Mouse (Mus musculus): Measurements from ENCODE around the gene Hist1h4j. TPM values are rescaled to one million over a fixed set of nuclear protein-coding genes. Genes with fewer than 3 reads are reported as not detected.
"Not testable (repeated sequence)": the region's sequence is repeated elsewhere in the genome, so short reads cannot be mapped to it uniquely, and the experiment has no call there.

Hist1h4j gene
- polyA plus RNA-seq, 1 experiment, result not detected

GRCm38 (mm10) chr13:21718381-21719080 lies 16.3 kb upstream of the Hist1h4j start:
- H3K4me3 ChIP-seq (ENCODE audit: insufficient read depth, low read depth, low read length), result no peak overlapping the region
- peaks cover 7% of the 10 kb centered on the region; the same call in 1 of the 2 replicates for H3K4me1 ChIP-seq (ENCODE audit: control insufficient read depth, insufficient read depth, insufficient read length, low read length)
- H3K27ac ChIP-seq (replicated peaks; ENCODE audit: low read depth, low read length), result no peak overlapping the region

DNA sequence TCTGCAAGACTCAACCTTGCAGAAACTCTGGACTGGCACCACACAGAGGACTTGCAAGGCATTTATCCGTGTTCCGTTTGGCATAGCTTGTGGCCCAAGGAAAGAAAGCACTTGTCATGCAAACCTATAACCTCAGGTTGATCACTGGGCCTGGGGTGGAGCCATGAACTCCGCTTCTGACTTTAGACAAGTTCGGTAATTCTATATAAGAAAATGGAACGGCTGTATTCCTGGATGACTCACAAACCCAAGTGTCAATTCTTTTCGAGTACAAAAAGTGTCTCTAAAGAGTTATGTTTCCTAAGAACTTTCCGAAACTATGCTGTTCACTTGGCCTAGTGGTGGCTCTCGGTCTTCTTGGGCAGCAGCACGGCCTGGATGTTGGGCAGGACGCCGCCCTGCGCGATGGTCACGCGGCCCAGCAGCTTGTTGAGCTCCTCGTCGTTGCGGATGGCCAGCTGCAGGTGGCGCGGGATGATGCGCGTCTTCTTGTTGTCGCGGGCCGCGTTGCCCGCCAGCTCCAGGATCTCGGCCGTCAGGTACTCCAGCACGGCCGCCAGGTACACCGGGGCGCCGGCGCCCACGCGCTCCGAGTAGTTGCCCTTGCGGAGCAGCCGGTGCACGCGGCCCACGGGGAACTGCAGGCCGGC lies 13.6 kb upstream of the Hist1h4j start:
- H3K27ac ChIP-seq (replicated peaks; ENCODE audit: low read depth, low read length); H3K4me1 ChIP-seq (ENCODE audit: control insufficient read depth, insufficient read depth, insufficient read length, low read length): not testable (repeated sequence)
- peak overlapping the region; percentile 53 for H3K4me3 ChIP-seq (ENCODE audit: insufficient read depth, low read depth, low read length)

GRCm38 (mm10) chr13:21721757-21722372 lies 13.0 kb upstream of the Hist1h4j start, which contains the start of gene Hist1h2bm:
Hist1h2bm (plus strand) TSS chr13:21722044.
- peak within 1 kb of the TSS; percentile 55 for H3K4me3 ChIP-seq (ENCODE audit: insufficient read depth, low read depth, low read length)
- not testable (repeated sequence) for H3K4me1 ChIP-seq (ENCODE audit: control insufficient read depth, insufficient read depth, insufficient read length, low read length); H3K27ac ChIP-seq (replicated peaks; ENCODE audit: low read depth, low read length)

GRCm38 (mm10) chr13:21722373-21722925 lies 12.4 kb upstream of the Hist1h4j start:
- peak overlapping the region; percentile 55 for H3K4me3 ChIP-seq (ENCODE audit: insufficient read depth, low read depth, low read length)
- no peaks in the 10 kb centered on the region for H3K4me1 ChIP-seq (ENCODE audit: control insufficient read depth, insufficient read depth, insufficient read length, low read length)
- no peak overlapping the region for H3K27ac ChIP-seq (replicated peaks; ENCODE audit: low read depth, low read length)

GRCm38 (mm10) chr13:21722993-21723836 lies 11.6 kb upstream of the Hist1h4j start:
- Histone ChIP-seq H3K27ac (replicated peaks; ENCODE audit: low read depth, low read length) (no peak overlapping the region), H3K4me3 (ENCODE audit: insufficient read depth, low read depth, low read length) (no peak overlapping the region)

DNA sequence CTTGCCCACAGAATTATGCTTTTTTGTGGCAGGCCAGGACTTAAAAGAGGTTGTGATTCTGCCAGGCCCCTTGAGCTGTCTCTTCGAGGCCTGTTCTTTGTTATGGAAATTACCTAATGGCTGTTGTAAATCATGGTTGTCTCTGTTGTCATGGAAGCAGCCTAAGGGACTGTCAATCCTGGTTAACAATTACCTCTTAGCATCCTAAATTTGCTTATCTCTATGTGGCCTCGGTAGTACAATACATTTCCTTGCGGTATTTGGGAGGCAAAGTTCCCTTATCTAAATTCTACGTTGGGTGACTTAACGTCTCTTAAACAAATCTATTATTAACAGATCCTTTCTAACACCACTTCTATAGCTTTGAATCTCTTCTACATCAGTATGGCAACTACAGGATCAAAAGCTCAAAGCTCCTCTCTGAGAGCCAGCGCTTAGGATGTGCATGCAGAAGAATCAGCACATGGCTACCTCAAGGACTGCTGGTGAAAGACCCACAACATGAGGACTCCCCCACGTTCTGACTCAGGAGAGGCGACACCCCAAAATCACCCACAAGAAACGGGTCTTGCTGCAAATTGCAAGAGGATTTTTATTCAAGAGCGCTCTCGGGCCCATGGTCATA lies 6.8 kb upstream of the Hist1h4j start:
- H3K4me3 ChIP-seq (ENCODE audit: insufficient read depth, low read depth, low read length), result no peak overlapping the region
- H3K4me1 ChIP-seq (ENCODE audit: control insufficient read depth, insufficient read depth, insufficient read length, low read length), result no peaks in the 10 kb centered on the region
- H3K27ac ChIP-seq (replicated peaks; ENCODE audit: low read depth, low read length), result no peak overlapping the region

More at GRCm38 (mm10) chr13:21722993-21723836, 11.6 kb upstream of the Hist1h4j start:
- no peaks in the 10 kb centered on the region for H3K4me1 ChIP-seq (ENCODE audit: control insufficient read depth, insufficient read depth, insufficient read length, low read length)

DNA sequence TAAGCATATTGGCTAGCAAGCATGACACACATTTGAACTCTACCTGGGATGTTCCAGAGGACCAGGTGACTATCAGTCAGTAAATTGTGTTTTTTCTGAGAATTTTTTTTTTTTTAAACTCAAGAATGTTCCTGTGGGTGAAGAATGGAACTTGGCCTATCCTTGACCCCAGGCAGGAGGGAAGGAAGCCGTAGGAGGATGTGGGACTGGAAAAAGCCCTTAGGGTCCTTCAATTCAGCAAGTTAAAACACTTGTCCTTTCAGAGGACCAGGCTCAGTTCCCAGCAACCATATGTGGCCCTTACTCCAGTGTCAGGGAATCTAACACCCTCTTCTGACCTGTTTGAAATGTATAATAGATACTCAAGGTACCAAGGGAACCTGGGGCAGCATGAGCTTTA lies 5.3 kb upstream of the Hist1h4j start:
- Histone ChIP-seq H3K4me3 (ENCODE audit: insufficient read depth, low read depth, low read length) (no peak overlapping the region), H3K4me1 (ENCODE audit: control insufficient read depth, insufficient read depth, insufficient read length, low read length) (no peaks in the 10 kb centered on the region), H3K27ac (replicated peaks; ENCODE audit: low read depth, low read length) (no peak overlapping the region)

- Histone ChIP-seq H3K27ac (replicated peaks; ENCODE audit: low read depth, low read length) (no peak overlapping the region), H3K4me3 (ENCODE audit: insufficient read depth, low read depth, low read length) (no peak overlapping the region), H3K4me1 (ENCODE audit: control insufficient read depth, insufficient read depth, insufficient read length, low read length) (no peaks in the 10 kb centered on the region)
Measured at GRCm38 (mm10) chr13:21733466-21733865, 1.4 kb upstream of the Hist1h4j start.

GRCm38 (mm10) chr13:21734010-21734905 lies 606 bp upstream of the Hist1h4j start:
- H3K4me1 ChIP-seq (ENCODE audit: control insufficient read depth, insufficient read depth, insufficient read length, low read length), result no peaks in the 10 kb centered on the region
- H3K27ac ChIP-seq (replicated peaks; ENCODE audit: low read depth, low read length), result no peak overlapping the region
- peak overlapping the region; percentile 60 for H3K4me3 ChIP-seq (ENCODE audit: insufficient read depth, low read depth, low read length)

- Histone ChIP-seq H3K27ac (replicated peaks; ENCODE audit: low read depth, low read length) (no peak overlapping the region), H3K4me1 (ENCODE audit: control insufficient read depth, insufficient read depth, insufficient read length, low read length) (peaks cover 2% of the 10 kb centered on the region; the same call in 1 of the 2 replicates), H3K4me3 (ENCODE audit: insufficient read depth, low read depth, low read length) (no peak overlapping the region)
Measured at GRCm38 (mm10) chr13:21745006-21745405, 10.1 kb downstream of the Hist1h4j start.

GRCm38 (mm10) chr13:21749387-21750158 lies 14.7 kb downstream of the Hist1h4j start:
- no peak overlapping the region for H3K27ac ChIP-seq (replicated peaks; ENCODE audit: low read depth, low read length)
- peaks cover 2% of the 10 kb centered on the region for H3K4me1 ChIP-seq (ENCODE audit: control insufficient read depth, insufficient read depth, insufficient read length, low read length)
- peak overlapping the region; percentile 52 for H3K4me3 ChIP-seq (ENCODE audit: insufficient read depth, low read depth, low read length)

- peak within 1 kb of the TSS; percentile 52 for H3K4me3 ChIP-seq (ENCODE audit: insufficient read depth, low read depth, low read length)
- H3K27ac ChIP-seq (replicated peaks; ENCODE audit: low read depth, low read length); H3K4me1 ChIP-seq (ENCODE audit: control insufficient read depth, insufficient read depth, insufficient read length, low read length): not testable (repeated sequence)
Measured at GRCm38 (mm10) chr13:21750159-21751017, 15.5 kb downstream of the Hist1h4j start, which contains the start of gene Hist1h4k. Hist1h4k (minus strand) TSS chr13:21750505.
